Mouse (Mus musculus) midbrain, embryonic 14.5 days (tissue): Measurements from ENCODE around the gene Zic3. TPM values are rescaled to one million over a fixed set of nuclear protein-coding genes. Genes with fewer than 3 reads are reported as not detected.

Experiments used
- ATAC-seq: fragments of 200-750 bp; cut with Nextera tagmentation; 2 replicates; pipeline ENCODE4 v1.8.0; 2017; ENCODE audit warnings: moderate number of reproducible peaks, moderate library complexity; ENCODE audit not compliant: low FRiP score, low TSS enrichment
- DNase-seq: peaks from one replicate; pipeline ENCODE4 v3.0.0-alpha.2; 2015
- H3K27ac ChIP-seq: fragments of 300-500 bp; sonication (generic); replicated peaks from 2 replicates; pipeline ENCODE4 v1.5.1; 2014; ENCODE audit warnings: mild to moderate bottlenecking, low read depth, low read length, moderate library complexity
- H3K27me3 ChIP-seq: fragments of 300-500 bp; sonication (generic); 2 replicates; pipeline ENCODE4 v1.6.1; 2014; ENCODE audit warnings: low read length, control low read depth, mixed read lengths; ENCODE audit not compliant: control insufficient read depth, insufficient read depth
- H3K36me3 ChIP-seq: fragments of 300-500 bp; sonication (generic); 2 replicates; pipeline ENCODE4 v1.6.1; 2014; ENCODE audit warnings: low read length, control low read depth; ENCODE audit not compliant: control insufficient read depth, insufficient read depth
- H3K4me1 ChIP-seq: fragments of 300-500 bp; sonication (generic); 2 replicates; pipeline ENCODE4 v1.6.1; 2014; ENCODE audit warnings: mild to moderate bottlenecking, antibody characterized with exemption, low read length, control low read depth; ENCODE audit not compliant: control insufficient read depth, insufficient read depth
- H3K4me2 ChIP-seq: fragments of 300-500 bp; sonication (generic); 2 replicates; pipeline ENCODE4 v1.6.1; 2014; ENCODE audit warnings: mild to moderate bottlenecking, low read length, moderate library complexity
- H3K4me3 ChIP-seq: fragments of 300-500 bp; sonication (generic); replicated peaks from 2 replicates; pipeline ENCODE4 v1.5.1; 2014; ENCODE audit warnings: low read depth, low read length
- H3K9ac ChIP-seq: fragments of 300-500 bp; sonication (generic); replicated peaks from 2 replicates; pipeline ENCODE4 v1.6.1; 2014; ENCODE audit warnings: mild to moderate bottlenecking, low read length, moderate library complexity
- H3K9me3 ChIP-seq: fragments of 300-500 bp; sonication (generic); 2 replicates; pipeline ENCODE4 v1.6.1; 2016; ENCODE audit warnings: low read length, control low read depth, mixed read lengths; ENCODE audit not compliant: control insufficient read depth
- whole genome bisulfite sequencing: fragments of 180-500 bp; shearing (Covaris S2); extraction: QIAGEN DNeasy Blood & Tissue Kit; methylation state at CpG from one replicate; pipeline ENCODE4 v1.1.7; 2014; 5-methylcytosine and 5-hydroxymethylcytosine counted together
- polyA plus RNA-seq: library from polyadenylated mRNA; unstranded; fragments of >200 nt; fragmentation: Nextera tagmentation; extraction: Ambion mirVana; gene quantifications from 2 replicates; pipeline ENCODE4 v1.2.1, GENCODE M21; 2014

Zic3 gene
- 19.9 and 26.9 TPM in 2 replicates for polyA plus RNA-seq

GRCm38 (mm10) chrX:58022400-58022799, at the start of gene Zic3:
TSS of gene Zic3 (plus strand) at chrX:58022700.
- DNase-seq (no peak), ATAC-seq (no peak)
- H3K9me3 ChIP-seq = no peaks in the 10 kb centered on the region
- H3K9ac ChIP-seq = no peak within 1 kb of the TSS
- no peak within 1 kb of the TSS for H3K27ac ChIP-seq
- H3K4me2 ChIP-seq = no peak within 1 kb of the TSS
- no peaks in the 10 kb centered on the region for H3K4me1 ChIP-seq
- WGBS = 87% methylated on average over 2 of the region's 2 CpGs
- H3K36me3 ChIP-seq = no peaks in the 10 kb centered on the region
- no peak within 1 kb of the TSS for H3K4me3 ChIP-seq
- peaks cover 10% of the 10 kb centered on the region; the same call in 1 of the 2 replicates for H3K27me3 ChIP-seq

GRCm38 (mm10) chrX:57982351-57982750, 40.1 kb upstream of the Zic3 start:
- H3K9ac ChIP-seq = no peak overlapping the region
- DNase-seq (no peak), ATAC-seq (no peak)
- 71% methylated on average over 4 of the region's 4 CpGs for WGBS
- no peaks in the 10 kb centered on the region for H3K36me3 ChIP-seq
- H3K27ac ChIP-seq = no peak overlapping the region
- no peaks in the 10 kb centered on the region for H3K27me3 ChIP-seq
- H3K4me1 ChIP-seq = no peaks in the 10 kb centered on the region
- no peak overlapping the region for H3K4me3 ChIP-seq
- H3K9me3 ChIP-seq = no peaks in the 10 kb centered on the region
- no peak overlapping the region for H3K4me2 ChIP-seq

GRCm38 (mm10) chrX:57987455-57988109, 34.9 kb upstream of the Zic3 start:
- no peaks in the 10 kb centered on the region for H3K36me3 ChIP-seq
- no peaks in the 10 kb centered on the region for H3K27me3 ChIP-seq
- no peak overlapping the region for H3K9ac ChIP-seq
- DNase-seq = peak; percentile 47
- no peaks in the 10 kb centered on the region for H3K9me3 ChIP-seq
- H3K4me1 ChIP-seq = no peaks in the 10 kb centered on the region
- ATAC-seq = no peak
- 28% methylated on average over 10 of the region's 10 CpGs for WGBS
- H3K4me3 ChIP-seq = no peak overlapping the region
- no peak overlapping the region for H3K27ac ChIP-seq
- H3K4me2 ChIP-seq = no peak overlapping the region

- WGBS = 74% methylated on average over 5 of the region's 5 CpGs
- H3K9ac ChIP-seq = no peak overlapping the region
- ATAC-seq (no peak), DNase-seq (no peak)
- no peak overlapping the region for H3K4me2 ChIP-seq
- H3K4me3 ChIP-seq = no peak overlapping the region
- H3K4me1 ChIP-seq = no peaks in the 10 kb centered on the region
- peaks cover 15% of the 10 kb centered on the region; the same call in 1 of the 2 replicates for H3K27me3 ChIP-seq
- no peaks in the 10 kb centered on the region for H3K36me3 ChIP-seq
- H3K9me3 ChIP-seq = no peaks in the 10 kb centered on the region
- no peak overlapping the region for H3K27ac ChIP-seq
Observed at GRCm38 (mm10) chrX:58013391-58013790, 9.1 kb upstream of the Zic3 start.

GRCm38 (mm10) chrX:58014093-58014492, 8.4 kb upstream of the Zic3 start:
- ATAC-seq (no peak), DNase-seq (peak; percentile 15)
- WGBS = 21% methylated on average over 12 of the region's 12 CpGs
- Histone ChIP-seq H3K4me3 (no peak overlapping the region), H3K27ac (no peak overlapping the region), H3K4me2 (no peak overlapping the region), H3K36me3 (no peaks in the 10 kb centered on the region), H3K4me1 (no peaks in the 10 kb centered on the region), H3K9me3 (no peaks in the 10 kb centered on the region), H3K9ac (no peak overlapping the region), H3K27me3 (peaks cover 15% of the 10 kb centered on the region; the same call in 1 of the 2 replicates)

- ATAC-seq = no peak
- H3K9me3 ChIP-seq = no peaks in the 10 kb centered on the region
- no peak overlapping the region for H3K27ac ChIP-seq
- H3K4me3 ChIP-seq = no peak overlapping the region
- H3K36me3 ChIP-seq = no peaks in the 10 kb centered on the region
- peak; percentile 6 for DNase-seq
- no peaks in the 10 kb centered on the region for H3K4me1 ChIP-seq
- no peak overlapping the region for H3K4me2 ChIP-seq
- no peak overlapping the region for H3K9ac ChIP-seq
- H3K27me3 ChIP-seq = peaks cover 15% of the 10 kb centered on the region; the same call in 1 of the 2 replicates
- 26% methylated on average over 13 of the region's 13 CpGs for WGBS
Observed at GRCm38 (mm10) chrX:58014761-58015160, 7.7 kb upstream of the Zic3 start.

- peak; percentile 51 for DNase-seq
- H3K9me3 ChIP-seq = no peaks in the 10 kb centered on the region
- H3K4me3 ChIP-seq = no peak overlapping the region
- H3K36me3 ChIP-seq = no peaks in the 10 kb centered on the region
- WGBS = 25% methylated on average over 29 of the region's 29 CpGs
- no peaks in the 10 kb centered on the region for H3K4me1 ChIP-seq
- no peak overlapping the region for H3K27ac ChIP-seq
- no peak for ATAC-seq
- H3K4me2 ChIP-seq = peak overlapping the region; percentile 38
- H3K9ac ChIP-seq = no peak overlapping the region
- peaks cover 15% of the 10 kb centered on the region; the same call in 1 of the 2 replicates for H3K27me3 ChIP-seq
Observed at GRCm38 (mm10) chrX:58015336-58015945, 7.1 kb upstream of the Zic3 start.

- H3K4me3 ChIP-seq = peak overlapping the region; percentile 20; the same call in 1 of the 2 replicates
- no peak overlapping the region for H3K9ac ChIP-seq
- 19% methylated on average over 24 of the region's 24 CpGs for WGBS
Observed at GRCm38 (mm10) chrX:58018720-58019119, 3.8 kb upstream of the Zic3 start.

More at GRCm38 (mm10) chrX:58018720-58019119, 3.8 kb upstream of the Zic3 start:
- ATAC-seq (peak; percentile 69), DNase-seq (peak; percentile 77)
- no peaks in the 10 kb centered on the region for H3K4me1 ChIP-seq
- peak overlapping the region; percentile 78 for H3K27ac ChIP-seq
- peaks cover 20% of the 10 kb centered on the region; the same call in 1 of the 2 replicates for H3K27me3 ChIP-seq
- H3K4me2 ChIP-seq = peak overlapping the region; percentile 48
- H3K36me3 ChIP-seq = no peaks in the 10 kb centered on the region
- no peaks in the 10 kb centered on the region for H3K9me3 ChIP-seq
